Mouse (Mus musculus) heart, postnatal 0 days (tissue): ENCODE measurements around the gene Krt34. TPM values are rescaled to one million over a fixed set of nuclear protein-coding genes. Genes with fewer than 3 reads are reported as not detected.

Experiments used
- ATAC-seq: fragments of 200-750 bp; cut with Nextera tagmentation; 2 replicates; pipeline ENCODE4 v1.8.0; 2017; ENCODE audit warnings: low read depth, moderate number of reproducible peaks, moderate library complexity; ENCODE audit not compliant: insufficient read depth
- DNase-seq: peaks from one replicate; pipeline ENCODE4 v3.0.0-alpha.2; 2016; ENCODE audit warnings: low spot score
- H3K27ac ChIP-seq: fragments of 300-500 bp; sonication (generic); 2 replicates; pipeline ENCODE4 v1.5.1; 2014; ENCODE audit warnings: low read depth, mild to moderate bottlenecking
- H3K27me3 ChIP-seq: fragments of 300-500 bp; sonication (generic); 2 replicates; pipeline ENCODE4 v1.6.1; 2014; ENCODE audit warnings: low read length, mixed read lengths; ENCODE audit not compliant: control insufficient read depth, insufficient read depth
- H3K36me3 ChIP-seq: fragments of 300-500 bp; sonication (generic); replicated peaks from 2 replicates; pipeline ENCODE4 v1.6.1; 2014; ENCODE audit warnings: low read length, mixed read lengths; ENCODE audit not compliant: control insufficient read depth, insufficient read depth
- H3K4me1 ChIP-seq: fragments of 300-500 bp; sonication (generic); 2 replicates; pipeline ENCODE4 v1.6.1; 2014; ENCODE audit warnings: antibody characterized with exemption; ENCODE audit not compliant: control insufficient read depth, insufficient read depth
- H3K4me2 ChIP-seq: fragments of 300-500 bp; sonication (generic); 2 replicates; pipeline ENCODE4 v1.6.1; 2014; ENCODE audit warnings: low read depth, mild to moderate bottlenecking, low read length, moderate library complexity
- H3K4me3 ChIP-seq: fragments of 300-500 bp; sonication (generic); 2 replicates; pipeline ENCODE4 v1.5.1; 2014; ENCODE audit warnings: low read depth, low read length
- H3K9ac ChIP-seq: fragments of 300-500 bp; sonication (generic); replicated peaks from 2 replicates; pipeline ENCODE4 v1.6.1; 2014; ENCODE audit warnings: low read depth, low read length, mixed read lengths
- H3K9me3 ChIP-seq: fragments of 300-500 bp; sonication (generic); replicated peaks from 2 replicates; pipeline ENCODE4 v1.6.1; 2016; ENCODE audit warnings: low read length; ENCODE audit not compliant: control insufficient read depth
- CTCF ChIP-seq: IDR thresholded peaks from 2 replicates; pipeline ENCODE4 v1.5.1; 2016; ENCODE audit warnings: antibody characterized with exemption, control low read depth, low read depth
- EP300 ChIP-seq: IDR thresholded peaks from 2 replicates; pipeline ENCODE4 v1.6.1; 2016; ENCODE audit warnings: antibody characterized with exemption, low read depth
- WGBS: fragments of 180-500 bp; shearing (Covaris S2); extraction: QIAGEN DNeasy Blood & Tissue Kit; methylation state at CpG from one replicate; pipeline ENCODE4 v1.1.7; 2014; 5-methylcytosine and 5-hydroxymethylcytosine counted together
- polyA plus RNA-seq: library from polyadenylated mRNA; unstranded; fragments of >200 nt; fragmentation: Nextera tagmentation; extraction: Ambion mirVana; gene quantifications from 2 replicates; pipeline ENCODE4 v1.2.1, GENCODE M21; 2015
- total RNA-seq: library from RNA; depleted of rRNA; stranded (reverse); fragments of >200 nt; gene quantifications from 2 replicates; pipeline ENCODE4 v1.2.3, GENCODE M21; 2014; ENCODE audit warnings: low replicate concordance; rRNA removed

Krt34 gene
- not detected in 2 replicates for total RNA-seq
- polyA plus RNA-seq: not detected in 2 replicates

DNA sequence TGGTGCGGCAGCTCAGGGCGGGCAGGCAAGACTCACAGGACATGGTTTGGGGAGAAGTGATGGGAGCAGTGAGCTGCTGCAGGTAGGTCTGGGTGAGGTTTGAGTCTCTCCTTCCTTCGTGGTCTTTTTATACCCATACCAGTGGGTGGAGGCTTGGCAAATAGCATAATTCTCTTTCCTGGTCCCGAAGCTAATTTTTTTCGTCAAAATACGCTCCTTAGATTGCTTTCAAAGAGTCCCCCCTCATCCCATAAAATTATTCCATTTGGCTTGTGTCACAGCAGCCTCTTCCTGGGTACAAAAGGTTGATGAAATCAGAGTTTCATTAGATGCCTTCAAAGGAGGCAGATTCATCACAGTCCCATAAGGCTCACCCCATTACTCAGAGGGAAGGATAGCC, at the start of gene Krt34:
Krt34 (minus strand) TSS at position 101 of the 400 bp plus-strand sequence.
- DNase-seq (no peak), ATAC-seq (no peak)
- no peaks in the 10 kb centered on the region for H3K36me3 ChIP-seq
- H3K4me1 ChIP-seq: no peaks in the 10 kb centered on the region
- H3K27ac ChIP-seq: no peak within 1 kb of the TSS
- H3K4me3 ChIP-seq: no peak within 1 kb of the TSS
- H3K4me2 ChIP-seq: no peak within 1 kb of the TSS
- 81% methylated on average over 6 of the region's 6 CpGs for WGBS
- H3K9me3 ChIP-seq: no peaks in the 10 kb centered on the region
- no peaks in the 10 kb centered on the region for H3K27me3 ChIP-seq
- TF ChIP-seq EP300 (no peak), CTCF (no peak)
- H3K9ac ChIP-seq: no peak within 1 kb of the TSS

DNA sequence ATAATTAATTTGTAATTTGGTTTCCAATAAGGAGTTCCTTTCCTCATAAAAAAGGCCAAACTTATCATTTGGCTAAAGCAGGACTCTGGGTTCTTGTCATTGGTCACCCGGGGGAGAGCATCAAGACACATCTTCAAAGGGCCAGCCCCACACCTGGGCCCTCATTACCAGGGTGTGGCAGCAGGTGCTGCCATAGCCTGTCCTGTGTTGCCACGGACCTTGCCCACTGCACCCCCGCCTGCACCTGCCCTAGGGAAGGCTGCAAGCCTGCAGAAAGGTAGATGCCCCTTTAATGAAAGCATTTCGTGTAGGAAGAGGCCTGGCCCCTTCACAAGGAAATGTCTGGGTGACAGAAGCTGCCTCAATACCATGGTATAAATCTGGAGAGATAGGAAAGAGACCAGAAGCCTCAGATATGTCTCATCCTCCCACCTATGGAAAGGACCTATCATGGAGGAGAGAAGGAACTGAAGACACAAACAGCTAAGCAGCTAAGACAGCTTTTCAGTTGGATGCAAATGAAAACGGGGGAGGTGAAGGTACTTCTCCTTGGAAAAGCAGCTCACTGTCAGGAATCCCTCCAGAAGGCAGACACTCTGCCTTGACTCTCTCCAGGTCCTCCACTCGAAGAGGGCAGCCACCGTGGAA, 47.1 kb upstream of the Krt34 start:
- H3K4me1 ChIP-seq: no peaks in the 10 kb centered on the region
- no peaks in the 10 kb centered on the region for H3K9me3 ChIP-seq
- H3K4me2 ChIP-seq: no peak overlapping the region
- WGBS: 54% methylated on average over 7 of the region's 7 CpGs
- no peaks in the 10 kb centered on the region for H3K36me3 ChIP-seq
- TF ChIP-seq EP300: no peak
- no peak for TF ChIP-seq CTCF
- ATAC-seq (no peak), DNase-seq (no peak)
- H3K27ac ChIP-seq: no peak overlapping the region
- no peaks in the 10 kb centered on the region for H3K27me3 ChIP-seq
- H3K4me3 ChIP-seq: no peak overlapping the region
- H3K9ac ChIP-seq: no peak overlapping the region

DNA sequence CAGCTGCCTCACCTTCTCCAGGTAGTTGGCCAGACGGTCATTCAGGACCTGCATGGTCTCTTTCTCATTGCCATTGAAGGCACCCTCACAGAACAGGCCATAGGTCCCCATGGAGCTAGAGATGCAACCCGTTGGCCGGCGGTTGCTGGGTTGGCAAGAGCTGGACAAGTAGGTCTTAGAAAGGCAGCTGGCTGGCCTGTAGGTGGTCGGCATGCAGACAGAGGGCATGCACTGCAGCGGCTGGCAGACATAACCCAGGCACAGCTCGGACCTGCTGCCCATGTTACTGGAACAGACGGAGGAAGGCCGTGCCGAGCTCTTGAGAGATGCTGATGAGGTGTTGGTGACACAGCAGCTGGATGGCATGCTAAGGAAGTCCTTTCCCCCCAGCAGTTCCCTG, 46.5 kb upstream of the Krt34 start, which contains the start of gene Krt32:
Krt32 (minus strand) TSS at position 366 of the 400 bp plus-strand sequence.
- no peaks in the 10 kb centered on the region for H3K36me3 ChIP-seq
- H3K9me3 ChIP-seq: no peaks in the 10 kb centered on the region
- ATAC-seq (no peak), DNase-seq (no peak)
- no peak within 1 kb of the TSS for H3K4me3 ChIP-seq
- WGBS: 81% methylated on average over 10 of the region's 10 CpGs
- H3K9ac ChIP-seq: no peak within 1 kb of the TSS
- no peaks in the 10 kb centered on the region for H3K27me3 ChIP-seq
- TF ChIP-seq CTCF: no peak
- no peak for TF ChIP-seq EP300
- no peak within 1 kb of the TSS for H3K27ac ChIP-seq
- H3K4me1 ChIP-seq: no peaks in the 10 kb centered on the region
- no peak within 1 kb of the TSS for H3K4me2 ChIP-seq

DNA sequence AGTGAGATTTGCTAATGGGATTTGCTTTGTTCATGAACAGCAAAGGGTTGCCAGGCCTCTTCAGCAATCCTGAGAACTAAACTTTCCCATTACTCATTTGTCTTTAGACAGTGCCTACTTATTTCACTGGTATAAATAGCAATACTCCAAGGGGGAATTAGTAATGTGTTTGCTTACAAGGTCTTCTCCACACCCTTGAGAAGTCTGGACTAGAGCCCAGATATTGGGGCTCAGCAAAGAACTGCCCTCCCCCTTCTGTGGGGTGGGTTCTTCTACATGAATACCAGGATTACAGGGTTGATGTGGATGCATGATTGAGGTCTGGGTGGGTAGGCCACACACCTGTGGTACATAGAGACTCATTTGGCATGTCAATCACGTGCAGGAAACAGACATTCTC, 32.5 kb upstream of the Krt34 start:
- Histone ChIP-seq H3K27ac (no peak overlapping the region), H3K4me1 (no peaks in the 10 kb centered on the region), H3K4me2 (no peak overlapping the region), H3K27me3 (no peaks in the 10 kb centered on the region), H3K36me3 (no peaks in the 10 kb centered on the region), H3K4me3 (no peak overlapping the region), H3K9me3 (no peaks in the 10 kb centered on the region), H3K9ac (no peak overlapping the region)
- TF ChIP-seq EP300: no peak
- DNase-seq (no peak), ATAC-seq (no peak)
- WGBS: 48% methylated on average over 1 of the region's 1 CpGs

DNA sequence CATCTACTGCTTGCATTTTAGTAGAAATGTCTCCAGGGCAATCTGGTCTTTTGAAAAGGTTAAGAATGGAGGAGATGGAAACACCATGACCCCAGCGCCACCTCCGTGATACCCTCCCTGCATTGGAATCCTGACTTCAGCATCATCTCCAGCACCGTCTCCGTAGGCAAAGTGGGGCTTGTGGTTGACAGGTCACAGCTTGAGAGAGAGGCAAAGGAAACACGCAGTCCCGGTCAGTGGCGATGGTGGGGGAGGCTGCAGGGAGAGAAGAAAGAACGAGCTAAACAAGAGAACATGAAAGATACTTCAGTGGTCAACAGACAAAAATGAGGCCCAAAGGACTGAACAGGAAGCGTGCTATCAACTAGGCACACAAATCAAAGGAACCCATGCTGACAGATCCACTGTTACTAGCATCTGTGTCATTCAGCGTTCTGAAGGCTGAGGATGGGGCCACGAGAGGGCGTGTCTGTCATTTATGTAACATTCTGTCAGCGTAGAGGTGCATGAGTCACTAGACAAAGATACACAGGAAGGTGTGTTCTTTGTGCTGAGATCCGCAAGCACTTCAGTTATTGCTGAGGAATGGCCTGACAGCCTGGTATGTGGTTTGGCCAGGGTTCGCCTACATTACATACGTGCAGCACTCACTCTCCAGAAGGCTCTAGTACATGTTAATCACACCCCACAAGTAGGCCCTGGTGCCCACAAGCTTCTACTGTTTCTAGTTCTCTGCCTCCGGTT, 26.1 kb upstream of the Krt34 start:
- Histone ChIP-seq H3K27me3 (no peaks in the 10 kb centered on the region), H3K4me1 (peaks cover 5% of the 10 kb centered on the region; the same call in 1 of the 2 replicates), H3K9me3 (no peaks in the 10 kb centered on the region), H3K36me3 (no peaks in the 10 kb centered on the region), H3K4me2 (no peak overlapping the region), H3K9ac (no peak overlapping the region), H3K4me3 (no peak overlapping the region), H3K27ac (no peak overlapping the region)
- TF ChIP-seq EP300: no peak
- TF ChIP-seq CTCF: no peak; the same call in 1 of the 2 replicates
- 59% methylated on average over 17 of the region's 17 CpGs for WGBS
- ATAC-seq: 0 out of 2 replicates have a peak, but pooled peaks have one; percentile 11
- DNase-seq: peak; percentile 7
